Mouse (Mus musculus) testis, postnatal 14 days (tissue): ENCODE results near the gene Fam20c.

ENCODE experiments used
- DNase-seq: peaks from one replicate; pipeline ENCODE4 v3.0.0; 2021; ENCODE audit warnings: low spot score

The Fam20c gene

GRCm38 (mm10) chr5:138754303-138755120, at the start of gene Fam20c:
Gene Fam20c, plus strand, starts transcription at chr5:138754514.
- peak; percentile 60 for DNase-seq

DNA sequence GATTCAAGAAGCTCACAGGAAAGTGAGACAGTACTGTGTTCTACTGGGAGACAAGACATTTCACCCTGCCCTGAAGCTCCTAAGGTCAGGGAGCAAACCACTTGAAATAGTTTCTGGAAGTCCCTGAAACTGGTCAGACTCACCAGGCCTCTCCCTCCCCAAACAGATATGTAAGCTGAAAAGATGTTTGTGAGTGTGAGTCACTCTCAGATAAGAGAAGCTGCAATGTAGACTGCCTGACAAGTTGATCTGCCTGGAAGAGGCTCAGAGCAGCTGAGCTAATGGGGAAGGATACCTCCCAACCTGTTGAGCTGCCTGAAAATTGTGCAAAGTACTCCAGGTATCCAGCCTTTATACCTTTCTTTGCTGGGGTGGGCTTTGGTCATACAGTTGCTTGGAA, 46.9 kb upstream of the Fam20c start:
- no peak for DNase-seq

GRCm38 (mm10) chr5:138708591-138708990, 45.7 kb upstream of the Fam20c start:
- no peak for DNase-seq

DNA sequence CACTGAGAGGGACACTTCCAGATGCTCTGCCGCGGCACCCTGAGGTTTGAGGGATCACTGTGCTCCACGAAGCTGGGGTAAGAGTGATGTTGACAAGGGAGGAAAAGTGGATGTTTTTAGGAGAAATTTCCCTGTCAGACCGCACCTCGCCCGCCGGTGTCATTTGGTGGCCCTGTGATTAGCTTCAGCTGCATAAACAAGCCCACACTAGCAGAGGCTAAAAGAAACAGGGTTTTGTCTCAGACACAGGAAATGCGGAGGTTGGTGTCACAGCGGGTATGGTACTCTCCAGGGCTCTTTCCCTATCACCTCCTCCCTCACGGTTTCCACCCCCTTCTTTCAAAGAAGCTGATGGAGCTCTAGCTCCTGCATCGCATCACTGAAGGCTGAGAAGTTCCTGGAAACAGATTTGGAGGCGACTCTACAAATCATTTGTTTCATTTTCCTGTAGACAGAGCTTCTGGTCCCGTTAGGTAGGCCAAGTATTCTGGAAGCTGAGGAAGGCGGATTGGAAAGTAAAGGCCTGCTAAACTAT, 38.7 kb upstream of the Fam20c start:
- DNase-seq, result no peak

DNA sequence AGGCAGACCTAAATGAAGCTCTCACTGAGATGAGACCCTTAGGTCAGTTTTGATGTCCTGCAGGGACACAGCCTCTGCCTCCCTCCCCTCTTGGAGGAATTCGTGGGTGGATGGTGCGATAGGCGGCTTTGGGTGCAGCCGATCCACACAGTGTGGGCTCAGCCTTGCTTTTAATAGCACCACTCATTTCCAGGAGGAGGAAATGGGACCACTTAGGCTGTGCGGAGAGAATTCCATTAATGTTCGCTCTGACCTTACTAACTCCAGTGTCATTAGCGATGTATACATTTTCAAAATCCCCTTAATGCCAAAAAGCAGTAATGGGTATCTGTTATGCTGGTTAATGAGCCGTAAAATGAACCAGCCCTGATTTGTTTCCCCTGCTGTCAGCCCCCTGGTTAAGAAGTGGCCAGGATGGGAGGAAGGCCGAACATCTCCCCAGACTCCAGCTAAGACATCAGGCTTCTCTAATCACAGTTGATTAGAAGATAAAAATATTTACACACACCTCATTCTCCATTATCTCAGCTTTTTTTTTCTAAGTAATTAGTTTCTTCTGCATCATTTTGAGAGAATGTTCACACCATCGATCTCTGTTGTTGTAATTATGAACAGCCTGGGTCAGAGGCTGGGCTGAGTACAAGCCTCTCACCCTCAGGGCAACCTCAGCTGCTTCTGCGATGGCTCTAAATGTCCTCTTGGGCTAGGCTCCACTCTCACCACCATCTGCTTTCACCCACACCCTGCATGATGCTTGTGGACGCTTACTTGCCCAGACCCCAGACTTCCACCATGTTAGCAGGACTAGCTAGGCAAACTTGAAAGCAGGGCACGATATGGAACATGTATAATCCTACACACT, 33.8 kb upstream of the Fam20c start:
- DNase-seq, result no peak

DNA sequence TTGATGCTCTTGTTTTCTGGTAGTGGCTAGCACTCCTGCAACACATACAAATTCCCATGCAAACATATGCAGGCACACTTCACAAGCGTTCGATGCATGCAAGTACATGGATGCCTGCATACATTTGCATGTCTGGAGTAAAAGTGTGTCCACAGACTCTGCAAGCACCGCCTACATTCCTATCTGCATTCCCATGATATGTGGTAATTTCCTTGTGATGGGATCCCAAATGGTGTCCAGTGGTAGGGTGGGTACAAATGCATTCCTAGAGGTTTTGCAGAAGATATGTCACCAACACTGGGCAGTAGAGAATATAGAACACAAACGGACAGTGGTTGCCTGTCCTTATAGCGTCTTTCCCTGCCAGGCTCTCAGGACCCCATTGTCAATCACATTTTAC, 29.9 kb upstream of the Fam20c start:
- no peak for DNase-seq

DNA sequence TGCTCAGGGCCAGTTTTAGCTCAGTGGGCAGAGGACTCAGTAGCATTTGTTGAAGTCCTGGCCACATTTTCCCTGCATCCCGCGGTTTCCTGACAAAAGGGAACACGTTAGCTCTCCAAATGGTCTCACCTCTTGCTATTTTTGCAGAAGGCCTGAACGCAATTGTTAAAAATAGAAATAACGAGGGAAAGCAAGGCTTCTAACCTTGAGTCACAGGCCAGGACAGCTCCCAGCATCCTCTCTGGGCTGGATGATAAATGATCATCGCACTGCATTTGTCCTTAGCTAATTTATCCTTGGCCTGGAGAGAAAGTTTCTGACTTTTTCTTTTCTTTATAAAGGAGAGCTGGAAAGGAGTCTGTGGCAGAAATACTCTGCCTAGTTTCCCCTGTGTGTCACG, 29.2 kb upstream of the Fam20c start:
- DNase-seq, result no peak

GRCm38 (mm10) chr5:138730863-138731262, 23.5 kb upstream of the Fam20c start:
- DNase-seq, result no peak

- DNase-seq, result no peak
Measured at GRCm38 (mm10) chr5:138733317-138733899, 20.9 kb upstream of the Fam20c start.

DNA sequence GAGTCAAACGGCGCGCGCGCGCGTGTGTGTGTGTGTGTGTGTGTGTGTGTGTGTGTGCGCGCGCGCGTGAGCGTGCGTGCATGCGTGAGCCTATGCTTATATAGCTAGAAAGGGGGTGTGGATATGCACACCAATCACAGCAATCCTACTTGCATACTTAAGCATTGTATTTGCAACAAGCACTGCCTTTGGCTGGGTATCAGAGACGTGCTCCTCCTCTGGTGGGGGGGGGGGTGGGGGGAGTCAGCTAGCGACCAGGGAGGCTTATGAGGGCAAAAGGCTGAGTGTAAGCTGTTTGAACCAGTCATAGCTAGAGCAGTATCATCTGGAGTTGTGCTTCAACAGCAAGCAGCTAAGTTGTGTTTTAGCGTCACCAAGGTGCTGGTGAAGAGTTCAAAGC, 20.3 kb upstream of the Fam20c start:
- no peak for DNase-seq

- no peak for DNase-seq
Measured at GRCm38 (mm10) chr5:138735201-138735757, 19.0 kb upstream of the Fam20c start.

- no peak for DNase-seq
Measured at GRCm38 (mm10) chr5:138740150-138740549, 14.2 kb upstream of the Fam20c start.

GRCm38 (mm10) chr5:138741516-138741915, 12.8 kb upstream of the Fam20c start:
- no peak for DNase-seq

- no peak for DNase-seq
Measured at GRCm38 (mm10) chr5:138742281-138742680, 12.0 kb upstream of the Fam20c start.

- no peak for DNase-seq
Measured at GRCm38 (mm10) chr5:138743631-138744030, 10.7 kb upstream of the Fam20c start.

DNA sequence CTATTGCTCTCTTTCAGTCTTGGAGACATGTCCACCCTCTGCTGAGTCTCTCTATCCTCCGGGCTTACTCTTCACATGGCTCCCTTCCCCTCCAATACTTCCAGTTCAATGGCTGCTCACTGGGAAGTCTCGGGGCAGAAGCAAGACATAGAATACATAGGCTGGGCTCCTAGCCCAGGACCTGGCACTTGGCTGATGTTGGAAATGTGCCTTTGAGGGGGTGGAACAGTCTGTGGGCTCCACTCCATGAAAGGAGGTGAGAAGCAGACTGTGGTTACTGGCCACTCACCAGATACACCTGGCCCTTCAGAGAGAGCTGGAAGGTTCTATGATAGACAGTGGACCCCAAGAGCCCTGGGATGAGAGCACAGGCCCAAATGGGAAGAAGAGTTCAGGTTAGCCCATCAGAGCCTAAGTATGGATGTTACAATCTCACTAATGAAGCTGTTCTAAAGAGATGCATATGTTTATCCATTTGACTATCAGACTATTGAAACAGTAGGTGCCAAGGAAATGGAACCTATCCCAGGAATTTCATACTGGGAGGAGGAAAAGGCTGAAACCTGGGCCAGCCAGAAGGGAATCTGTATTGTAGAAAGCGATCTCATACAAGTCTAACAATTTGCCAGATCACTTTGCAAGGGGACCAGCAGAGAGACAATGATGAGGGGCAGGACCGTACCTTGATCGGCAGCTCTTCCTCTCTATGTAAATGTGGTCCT, 8.8 kb upstream of the Fam20c start:
- DNase-seq, result no peak

- no peak for DNase-seq
Measured at GRCm38 (mm10) chr5:138753269-138753668, 1.0 kb upstream of the Fam20c start.

DNA sequence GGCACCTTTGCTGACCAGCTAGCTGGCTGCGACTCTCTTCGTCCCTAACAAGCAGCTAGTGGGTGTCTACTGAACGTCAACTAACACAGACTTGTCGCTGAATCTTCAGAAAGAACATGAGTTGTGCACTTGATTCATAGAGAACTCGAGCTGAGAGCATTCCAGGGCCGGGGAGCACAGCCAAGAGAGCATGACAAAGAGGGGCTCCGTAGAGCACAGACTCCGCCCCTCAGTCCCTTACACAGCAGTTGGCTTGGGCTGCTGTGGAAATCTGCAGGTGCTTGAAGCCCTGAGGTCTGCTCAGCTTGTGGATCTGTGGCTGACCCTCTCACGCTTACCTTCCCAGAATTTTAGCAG, 390 bp upstream of the Fam20c start:
- DNase-seq, result no peak

- no peak for DNase-seq
Measured at GRCm38 (mm10) chr5:138755121-138755452, 773 bp downstream of the Fam20c start.

GRCm38 (mm10) chr5:138755453-138756301, 1.4 kb downstream of the Fam20c start:
- no peak for DNase-seq
